Mouse (Mus musculus) MEL (cell line): ENCODE results near the gene Exosc8. TPM values are rescaled to one million over a fixed set of nuclear protein-coding genes. Genes with fewer than 3 reads are reported as not detected.
A peak's percentile ranks its signal among the peaks of the same experiment; 100 is the strongest.

Experiments used
- DNase-seq: peaks from one replicate; pipeline ENCODE4 v3.0.0; 2011; ENCODE audit warnings: low read depth, low spot score
- H3K27ac ChIP-seq: 2 replicates; pipeline ENCODE4 v1.5.1; 2012; ENCODE audit warnings: low read depth, mild to moderate bottlenecking, control low read depth, low read length, moderate library complexity; ENCODE audit not compliant: control insufficient read depth
- H3K27me3 ChIP-seq, 2 experiments: fragments of 150-350 bp in 1 of 2; sonication (generic) in 1 of 2; 2 replicates each; pipeline ENCODE4 v1.6.1; 2012; ENCODE audit warnings: low read length in 2 of 2, mild to moderate bottlenecking in 2 of 2, improper control_type of control experiment in 1 of 2, moderate library complexity in 1 of 2; ENCODE audit not compliant: insufficient read depth in 2 of 2, control insufficient read depth in 1 of 2
- H3K36me3 ChIP-seq, 2 experiments: 2 replicates each; pipeline ENCODE4 v1.6.1; 2012 to 2014; ENCODE audit warnings: low read length in 2 of 2, improper control_type of control experiment in 1 of 2, inconsistent platforms in 1 of 2, mild to moderate bottlenecking in 1 of 2; ENCODE audit not compliant: insufficient read depth in 2 of 2, control insufficient read depth in 1 of 2
- H3K4me1 ChIP-seq, 2 experiments: fragments of 150-350 bp in 1 of 2; sonication (generic) in 1 of 2; 2 replicates each; pipeline ENCODE4 v1.6.1; 2012; ENCODE audit warnings: low read length in 2 of 2, improper control_type of control experiment in 1 of 2, mild to moderate bottlenecking in 1 of 2; ENCODE audit not compliant: insufficient read depth in 2 of 2, control insufficient read depth in 1 of 2
- H3K4me3 ChIP-seq, 2 experiments: fragments of 150-350 bp in 1 of 2; sonication (generic) in 1 of 2; 2 replicates each; pipeline ENCODE4 v1.5.1; 2012; ENCODE audit warnings: low read depth in 2 of 2, low read length in 2 of 2, mild to moderate bottlenecking in 2 of 2, moderate library complexity in 2 of 2, control low read depth in 1 of 2, improper control_type of control experiment in 1 of 2; ENCODE audit not compliant: control insufficient read depth in 1 of 2, insufficient read depth in 1 of 2
- H3K79me2 ChIP-seq: 2 replicates; pipeline ENCODE4 v1.6.1; 2012; ENCODE audit warnings: mild to moderate bottlenecking, low read length, moderate library complexity; ENCODE audit not compliant: control insufficient read depth, poor library complexity, insufficient read depth
- H3K9ac ChIP-seq: 2 replicates; pipeline ENCODE4 v1.6.1; 2012; ENCODE audit warnings: low read depth, mild to moderate bottlenecking, control low read depth, low read length, moderate library complexity; ENCODE audit not compliant: control insufficient read depth, poor library complexity, severe bottlenecking
- H3K9me3 ChIP-seq: fragments of 150-350 bp; sonication (generic); replicated peaks from 2 replicates; pipeline ENCODE4 v1.6.1; 2012; ENCODE audit warnings: mild to moderate bottlenecking, low read length, improper control_type of control experiment, moderate library complexity; ENCODE audit not compliant: insufficient read depth
- CTCF ChIP-seq, 3 experiments: IDR thresholded peaks in 2 of 3; conservative IDR thresholded peaks in 1 of 3; 2 replicates each; pipeline ENCODE4 v1.5.1; 2011 to 2012; ENCODE audit warnings: low read length in 3 of 3, low read depth in 2 of 3, mild to moderate bottlenecking in 2 of 3, improper control_type of control experiment in 1 of 3, inconsistent platforms in 1 of 3, mixed read lengths in 1 of 3, moderate library complexity in 1 of 3; ENCODE audit not compliant: control insufficient read depth in 1 of 3, insufficient read depth in 1 of 3, poor library complexity in 1 of 3, severe bottlenecking in 1 of 3
- E2F4 ChIP-seq: IDR thresholded peaks from 2 replicates; pipeline ENCODE4 v1.6.1; 2011; ENCODE audit warnings: low read depth, low read length, improper control_type of control experiment, borderline replicate concordance
- ELF1 ChIP-seq: IDR thresholded peaks from 2 replicates; pipeline ENCODE4 v1.6.1; 2014; ENCODE audit warnings: low read depth, mild to moderate bottlenecking, inconsistent platforms, low read length, improper control_type of control experiment, moderate library complexity
- EP300 ChIP-seq, 2 experiments: IDR thresholded peaks; 2 replicates each; pipeline ENCODE4 v1.6.1; 2011; ENCODE audit warnings: improper control_type of control experiment in 2 of 2, low read length in 2 of 2, low read depth in 1 of 2, mild to moderate bottlenecking in 1 of 2
- ETS1 ChIP-seq: IDR thresholded peaks from 2 replicates; pipeline ENCODE4 v1.6.1; 2012; ENCODE audit warnings: low read depth, mild to moderate bottlenecking, inconsistent platforms, low read length, improper control_type of control experiment, moderate library complexity
- GABPA ChIP-seq: IDR thresholded peaks from 2 replicates; pipeline ENCODE4 v1.6.1; 2012; ENCODE audit warnings: low read depth, mild to moderate bottlenecking, inconsistent platforms, low read length, improper control_type of control experiment, moderate library complexity
- HCFC1 ChIP-seq: IDR thresholded peaks from 2 replicates; pipeline ENCODE4 v1.6.1; 2012; ENCODE audit warnings: low read depth, mild to moderate bottlenecking, inconsistent platforms, low read length, improper control_type of control experiment, moderate library complexity
- MAFK ChIP-seq: IDR thresholded peaks from 2 replicates; pipeline ENCODE4 v1.6.1; 2011; ENCODE audit warnings: low read depth, mild to moderate bottlenecking, low read length, improper control_type of control experiment, borderline replicate concordance
- MAX ChIP-seq: IDR thresholded peaks from 2 replicates; pipeline ENCODE4 v1.6.1; 2011; ENCODE audit warnings: low read length, improper control_type of control experiment
- MYC ChIP-seq: IDR thresholded peaks from 2 replicates; pipeline ENCODE4 v1.6.1; 2011; ENCODE audit warnings: low read depth, mild to moderate bottlenecking, low read length, improper control_type of control experiment, moderate library complexity
- POLR2A ChIP-seq, 2 experiments: IDR thresholded peaks; 2 replicates each; pipeline ENCODE4 v1.6.1; 2011 to 2012; ENCODE audit warnings: low read length in 2 of 2, mild to moderate bottlenecking in 2 of 2, control low read depth in 1 of 2, improper control_type of control experiment in 1 of 2, low read depth in 1 of 2, moderate library complexity in 1 of 2; ENCODE audit not compliant: control insufficient read depth in 1 of 2, insufficient read depth in 1 of 2, poor library complexity in 1 of 2
- POLR2AphosphoS2 ChIP-seq: IDR thresholded peaks from 2 replicates; pipeline ENCODE4 v1.6.1; 2011; ENCODE audit warnings: low read length, improper control_type of control experiment
- POLR2AphosphoS5 ChIP-seq: IDR thresholded peaks from 2 replicates; pipeline ENCODE4 v1.6.1; 2012; ENCODE audit warnings: low read depth, borderline replicate concordance, mild to moderate bottlenecking, inconsistent platforms, low read length, moderate library complexity, mixed read lengths
- RAD21 ChIP-seq: IDR thresholded peaks from 2 replicates; pipeline ENCODE4 v1.6.1; 2011; ENCODE audit warnings: mild to moderate bottlenecking, low read depth, low read length, improper control_type of control experiment
- SIN3A ChIP-seq: IDR thresholded peaks from 2 replicates; pipeline ENCODE4 v1.6.1; 2012; ENCODE audit warnings: low read length, improper control_type of control experiment, inconsistent platforms
- TCF12 ChIP-seq: IDR thresholded peaks from 2 replicates; pipeline ENCODE4 v1.6.1; 2014; ENCODE audit warnings: low read depth, mild to moderate bottlenecking, inconsistent platforms, low read length, improper control_type of control experiment, moderate library complexity
- UBTF ChIP-seq: IDR thresholded peaks from 2 replicates; pipeline ENCODE4 v1.6.1; 2012; ENCODE audit warnings: low read depth, mild to moderate bottlenecking, inconsistent platforms, low read length, improper control_type of control experiment, moderate library complexity, borderline replicate concordance; ENCODE audit not compliant: insufficient read depth
- USF1 ChIP-seq: IDR thresholded peaks from 2 replicates; pipeline ENCODE4 v1.6.1; 2014; ENCODE audit warnings: low read depth, mild to moderate bottlenecking, inconsistent platforms, low read length, improper control_type of control experiment, moderate library complexity
- USF2 ChIP-seq, 2 experiments: IDR thresholded peaks; 2 replicates each; pipeline ENCODE4 v1.6.1; 2011 to 2012; ENCODE audit warnings: improper control_type of control experiment in 2 of 2, low read length in 2 of 2, borderline replicate concordance in 1 of 2, inconsistent platforms in 1 of 2, low read depth in 1 of 2, mild to moderate bottlenecking in 1 of 2; ENCODE audit not compliant: insufficient read depth in 1 of 2
- ZC3H11A ChIP-seq: IDR thresholded peaks from 2 replicates; pipeline ENCODE4 v1.6.1; 2012; ENCODE audit warnings: low read depth, mild to moderate bottlenecking, inconsistent platforms, low read length, improper control_type of control experiment
- ZKSCAN1 ChIP-seq: IDR thresholded peaks from 2 replicates; pipeline ENCODE4 v1.6.1; 2012; ENCODE audit warnings: low read depth, mild to moderate bottlenecking, inconsistent platforms, low read length, improper control_type of control experiment, moderate library complexity
- ZMIZ1 ChIP-seq: IDR thresholded peaks from 2 replicates; pipeline ENCODE4 v1.6.1; 2012; ENCODE audit warnings: low read depth, mild to moderate bottlenecking, inconsistent platforms, low read length, improper control_type of control experiment, moderate library complexity
- ZNF384 ChIP-seq: IDR thresholded peaks from 2 replicates; pipeline ENCODE4 v1.6.1; 2012; ENCODE audit warnings: low read depth, mild to moderate bottlenecking, inconsistent platforms, low read length, improper control_type of control experiment
- polyA plus RNA-seq, 2 experiments: library from polyadenylated mRNA; stranded (reverse) in 1 of 2; unstranded in 1 of 2; fragments of >175 nt in 1 of 2; fragments of >200 nt in 1 of 2; gene quantifications; 2 replicates each; pipeline versions ENCODE4 v1.2.1 to v1.2.4; 2012; ENCODE audit warnings: low replicate concordance in 2 of 2, low read depth in 1 of 2; ENCODE audit not compliant: insufficient read length in 2 of 2, insufficient read depth in 1 of 2, missing spikeins in 1 of 2
- total RNA-seq: library from RNA; depleted of rRNA; stranded (reverse); fragments of 300-350 nt; gene quantifications from 2 replicates; pipeline ENCODE4 v1.2.3, GENCODE M21; 2012

Gene Exosc8
- total and polyA plus RNA-seq, 3 experiments: 231 to 361 TPM; not detected in 1

GRCm38 (mm10) chr3:54773613-54774012, 38.4 kb upstream of the Exosc8 start:
- H3K79me2 ChIP-seq: no peaks in the 10 kb centered on the region
- no peaks in the 10 kb centered on the region for H3K9me3 ChIP-seq
- peaks cover 0 to 14% of the 10 kb centered on the region in 2 experiments; a peak in 3 of 4 replicates for H3K4me1 ChIP-seq
- no peak overlapping the region for H3K27ac ChIP-seq
- H3K27me3 ChIP-seq: no peaks in the 10 kb centered on the region
- H3K4me3 ChIP-seq: no peak overlapping the region
- H3K36me3 ChIP-seq: peaks cover 0 to 9% of the 10 kb centered on the region in 2 experiments; a peak in 2 of 4 replicates
- no peak overlapping the region for H3K9ac ChIP-seq
- TF ChIP-seq USF2 (IDR thresholded peaks at IDR 0.05; ENCODE audit: borderline replicate concordance in 1 of 2, insufficient read depth in 1 of 2, low read depth in 1 of 2, low read length in 2 of 2) (no peak), TCF12 (no peak), UBTF (no peak), SIN3A (no peak), USF1 (no peak), GABPA (no peak), ZKSCAN1 (no peak), EP300 (IDR thresholded peaks at IDR 0.05; ENCODE audit: low read depth in 1 of 2, low read length in 2 of 2) (no peak), POLR2AphosphoS5 (no peak), RAD21 (no peak), HCFC1 (no peak), CTCF (IDR thresholded peaks at IDR 0.05 in 2 of 3, conservative IDR thresholded peaks at IDR 0.05 in 1 of 3; ENCODE audit: control insufficient read depth in 1 of 3, insufficient read depth in 1 of 3, low read depth in 2 of 3, low read length in 3 of 3, poor library complexity in 1 of 3, severe bottlenecking in 1 of 3) (peak; percentile 35 to 46 (median 36)), E2F4 (no peak), ZNF384 (no peak), MYC (0 out of 2 replicates have a peak, but pooled peaks have one; percentile 26)
- peak; percentile 39 for DNase-seq

- H3K27me3 ChIP-seq: no peaks in the 10 kb centered on the region
- DNase-seq: no peak
- no peak overlapping the region for H3K27ac ChIP-seq
- H3K4me1 ChIP-seq: peaks cover 4 to 8% of the 10 kb centered on the region in 2 experiments
- H3K36me3 ChIP-seq: peaks cover 0 to 4% of the 10 kb centered on the region in 2 experiments; a peak in 2 of 4 replicates
- H3K9ac ChIP-seq: no peak overlapping the region
- no peaks in the 10 kb centered on the region for H3K9me3 ChIP-seq
- no peak overlapping the region for H3K4me3 ChIP-seq
- no peak for TF ChIP-seq MAFK
- TF ChIP-seq ETS1: no peak
- TF ChIP-seq USF1: no peak
- TF ChIP-seq POLR2A (IDR thresholded peaks at IDR 0.05; ENCODE audit: control insufficient read depth in 1 of 2, insufficient read depth in 1 of 2, low read depth in 1 of 2, low read length in 2 of 2, poor library complexity in 1 of 2): no peak
- no peak for TF ChIP-seq ZC3H11A
- TF ChIP-seq MAX: no peak
- TF ChIP-seq ELF1: no peak
- TF ChIP-seq POLR2AphosphoS2: no peak
- no peak for TF ChIP-seq ZMIZ1
- no peak for TF ChIP-seq EP300 (IDR thresholded peaks at IDR 0.05; ENCODE audit: low read depth in 1 of 2, low read length in 2 of 2)
- no peaks in the 10 kb centered on the region for H3K79me2 ChIP-seq
Observed at GRCm38 (mm10) chr3:54769349-54770275, 34.4 kb upstream of the Exosc8 start.
